Mouse (Mus musculus): ENCODE data around the gene H3f3a.
A peak's percentile ranks its signal among the peaks of the same experiment; 100 is the strongest.

H3f3a gene

DNA sequence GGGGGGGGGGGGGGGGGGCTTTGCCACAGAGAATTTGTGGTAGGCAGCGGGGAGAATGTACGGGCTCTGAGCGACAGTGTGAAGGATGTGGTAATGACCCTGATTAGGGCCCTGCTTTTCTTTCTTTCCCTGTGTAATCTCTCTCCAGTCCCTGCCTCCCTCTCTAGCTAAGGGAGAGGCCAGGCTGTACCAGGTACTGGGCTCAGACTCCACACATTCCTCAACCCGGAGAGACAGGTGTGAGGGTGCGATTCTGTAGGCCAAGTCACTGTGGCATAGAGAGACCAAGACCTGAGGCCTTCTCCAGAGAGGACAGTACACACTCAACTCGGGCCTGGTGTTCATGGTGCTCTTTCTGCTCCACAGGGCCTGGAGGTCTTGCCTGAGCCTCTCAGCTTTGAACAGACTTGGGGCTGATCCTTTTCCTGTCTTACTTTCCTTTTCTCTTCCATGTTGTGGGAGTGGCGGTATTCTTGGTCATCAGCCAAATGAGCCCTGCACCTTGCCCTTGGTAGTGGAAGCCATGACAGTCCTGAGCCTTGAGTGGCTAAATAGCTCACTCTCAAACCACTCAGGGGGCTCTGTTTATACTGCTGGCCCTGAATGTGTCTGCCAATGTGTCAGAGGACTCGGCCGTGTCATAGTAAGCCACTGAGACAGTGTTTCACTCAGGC lies 30.7 kb downstream of the H3f3a start:
- DNase-seq (ENCODE audit: inconsistent ontology term), result no peak

DNA sequence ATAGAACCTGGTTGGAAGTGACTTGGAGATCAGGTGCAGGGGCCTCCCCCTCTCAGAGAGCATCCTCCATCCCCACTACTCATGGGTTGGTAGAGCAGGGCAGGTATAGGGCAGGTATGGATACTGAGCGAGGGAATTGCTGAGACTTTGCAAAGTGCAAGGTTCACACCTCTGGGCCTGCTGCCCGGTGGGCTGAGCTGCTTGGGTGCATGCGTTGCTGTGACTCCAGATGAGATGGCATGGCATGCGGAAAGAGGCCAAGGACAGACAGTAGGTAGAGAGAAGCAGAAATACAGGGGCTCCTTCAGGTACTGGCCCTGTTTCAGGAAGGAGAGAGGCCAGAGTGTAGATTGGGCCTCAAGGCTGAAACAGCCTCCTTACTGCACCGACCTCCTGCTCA lies 32.5 kb downstream of the H3f3a start:
- no peak for DNase-seq (ENCODE audit: inconsistent ontology term)

DNA sequence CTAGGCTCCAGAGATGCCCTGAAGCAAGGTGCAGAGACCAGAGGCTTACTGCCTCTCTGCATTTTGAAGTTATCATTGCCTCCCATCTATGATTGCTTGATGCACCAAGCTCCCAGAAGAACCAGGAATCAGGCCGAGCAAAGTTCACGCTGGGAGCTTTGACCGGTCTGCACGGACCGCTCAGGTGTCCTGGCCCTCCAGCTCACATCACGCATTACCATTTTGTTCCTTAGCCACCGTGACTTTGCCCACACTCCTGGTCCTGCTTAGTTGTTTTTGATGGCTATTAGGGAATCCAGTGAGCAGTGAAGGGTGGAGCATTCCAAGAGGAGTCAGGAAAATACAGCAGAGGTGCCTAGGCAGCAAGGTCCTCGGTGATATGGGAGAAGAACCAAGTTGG lies 33.5 kb downstream of the H3f3a start:
- no peak for DNase-seq (ENCODE audit: inconsistent ontology term)

DNA sequence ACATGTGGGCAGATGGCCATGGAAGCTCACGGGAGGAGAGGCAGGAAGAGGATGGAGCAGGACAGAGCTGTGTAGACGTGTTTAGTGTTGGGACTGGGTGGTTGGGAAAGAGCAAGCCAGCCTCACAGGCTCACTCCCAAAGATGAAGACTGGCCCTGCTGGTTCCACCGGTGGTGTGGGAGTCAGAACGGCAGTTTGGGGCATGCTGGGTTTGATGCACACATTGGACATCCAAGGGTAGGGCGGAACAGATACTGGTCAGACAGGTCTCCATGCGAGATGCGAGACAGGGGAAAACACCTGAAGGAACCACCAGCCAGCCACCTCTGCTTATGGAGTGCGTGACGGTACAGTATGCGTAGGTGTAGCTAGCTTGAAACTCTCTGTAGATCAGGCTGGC lies 34.8 kb downstream of the H3f3a start:
- no peak for DNase-seq (ENCODE audit: inconsistent ontology term)

DNA sequence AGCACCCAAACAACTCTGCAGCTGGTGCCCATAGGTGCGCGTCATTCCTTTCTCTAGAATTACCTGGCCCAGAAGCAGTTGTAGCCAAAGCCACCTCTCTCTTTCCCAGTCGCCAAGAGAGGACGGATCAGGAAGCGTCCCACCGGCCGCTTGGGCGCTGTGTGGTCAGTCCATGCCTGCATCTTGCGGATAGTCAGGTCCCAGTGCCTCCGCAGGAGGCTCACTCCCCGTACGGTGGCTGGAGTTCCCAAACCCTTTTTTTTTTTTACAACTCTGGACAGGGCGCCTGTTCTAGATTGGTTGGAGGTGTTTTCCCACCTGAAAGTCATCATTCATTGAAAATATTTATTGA lies 35.4 kb downstream of the H3f3a start:
- DNase-seq (ENCODE audit: inconsistent ontology term), result no peak

DNA sequence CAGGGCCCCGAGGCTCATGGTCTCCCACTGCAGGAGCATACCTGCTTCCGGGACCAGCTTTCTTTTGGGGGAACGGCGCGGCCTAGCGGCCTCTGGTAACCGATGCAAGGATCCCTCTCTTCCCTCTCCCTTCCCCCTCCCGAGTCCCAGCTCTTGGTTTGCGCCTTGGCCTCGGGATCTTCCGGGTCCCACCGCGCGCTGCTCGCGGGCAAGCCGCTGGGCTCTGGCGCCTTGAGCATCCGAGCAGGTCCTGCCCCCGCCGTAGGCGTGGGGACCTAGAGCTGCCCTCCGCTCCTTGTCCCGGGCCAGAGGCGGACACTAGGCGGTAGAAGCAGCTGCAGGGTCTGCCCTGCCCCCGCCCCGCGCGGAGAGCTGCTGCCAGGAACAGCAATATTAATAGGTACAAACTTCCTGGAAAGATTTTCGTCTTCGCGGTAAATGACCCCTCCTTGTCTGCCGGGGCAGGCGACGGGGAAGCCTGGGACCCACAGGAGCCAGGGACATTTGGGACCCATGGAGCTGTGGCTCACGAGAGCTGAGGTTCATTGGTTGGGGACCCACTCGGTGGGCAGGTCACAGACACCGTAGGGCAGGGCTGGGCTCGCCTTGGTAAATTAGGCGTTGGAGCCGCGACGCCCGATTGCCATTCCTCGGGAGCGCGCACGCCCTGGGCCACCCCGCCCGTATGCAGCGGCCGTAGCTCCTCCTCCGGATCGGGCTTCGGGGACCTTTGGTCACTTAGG lies 35.9 kb downstream of the H3f3a start:
- peak; percentile 91 for DNase-seq (ENCODE audit: inconsistent ontology term)

DNA sequence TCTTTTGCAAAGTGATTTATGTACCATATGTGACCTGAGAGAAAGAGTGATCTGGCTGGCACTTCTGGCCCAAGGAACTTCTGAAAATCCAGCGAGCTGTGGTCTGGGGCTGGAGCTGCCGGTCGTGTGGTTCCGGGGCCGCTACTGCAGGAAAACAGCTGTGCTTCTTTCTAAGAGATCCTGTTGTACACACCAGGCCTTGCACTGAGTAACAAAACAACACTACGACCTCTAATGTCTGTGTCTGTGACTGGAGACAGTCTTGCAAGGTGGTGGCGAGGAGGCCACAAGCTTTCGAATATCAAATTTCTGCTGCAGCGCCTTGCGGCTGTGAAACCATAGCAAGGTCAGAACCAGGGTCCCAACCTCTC lies 36.5 kb downstream of the H3f3a start:
- no peak for DNase-seq (ENCODE audit: inconsistent ontology term)

DNA sequence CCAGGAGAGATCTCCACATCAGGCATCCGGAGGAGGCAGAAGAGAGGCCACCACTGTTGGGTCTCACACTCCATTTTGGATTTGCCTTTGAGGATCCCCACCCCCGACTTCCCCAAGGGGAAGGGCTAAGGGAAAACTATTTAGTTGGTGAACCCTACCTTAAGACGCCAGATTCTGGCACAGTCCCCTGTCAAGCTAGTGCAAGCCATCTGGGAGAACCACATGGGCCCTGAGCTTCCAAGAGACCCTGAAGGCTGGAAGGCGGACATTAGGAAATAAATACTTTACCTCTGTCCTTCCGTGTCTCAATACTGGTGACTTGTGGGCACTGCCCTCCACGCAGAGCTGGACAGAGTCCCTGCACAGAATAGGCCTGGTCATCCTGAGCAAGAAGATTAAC lies 37.2 kb downstream of the H3f3a start:
- DNase-seq (ENCODE audit: inconsistent ontology term), result no peak

DNA sequence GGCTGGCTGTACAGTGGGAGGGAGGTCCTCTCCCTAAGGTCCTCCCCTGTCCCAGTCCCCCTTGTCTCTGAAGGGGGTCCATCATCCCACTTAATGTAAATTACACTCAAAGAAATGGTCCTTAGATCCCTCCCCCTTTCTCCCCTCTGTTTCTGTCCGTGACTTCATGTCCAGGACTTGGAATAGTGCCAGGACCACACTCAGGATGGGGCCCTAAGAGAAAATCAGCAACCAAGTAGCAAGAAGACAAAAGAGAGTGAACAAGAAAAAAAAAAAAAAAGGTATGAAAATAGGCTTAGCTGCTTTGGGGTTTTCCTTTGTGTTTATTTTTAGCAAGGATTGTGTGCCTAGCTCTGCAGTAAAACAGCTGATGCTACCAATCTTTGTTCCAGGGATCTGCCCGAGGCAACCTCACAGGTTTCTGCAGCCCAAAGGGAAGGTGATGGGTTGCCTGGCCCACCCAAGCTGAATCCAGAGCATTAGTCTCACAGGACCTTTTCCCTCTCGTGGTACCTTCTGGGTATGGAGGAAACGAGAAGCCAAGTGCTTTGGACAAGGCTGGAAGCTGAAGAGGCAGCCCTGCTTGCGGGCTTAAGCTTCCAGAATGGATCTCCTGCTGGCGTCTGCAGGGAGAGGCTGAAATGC lies 37.8 kb downstream of the H3f3a start:
- no peak for DNase-seq (ENCODE audit: inconsistent ontology term)

DNA sequence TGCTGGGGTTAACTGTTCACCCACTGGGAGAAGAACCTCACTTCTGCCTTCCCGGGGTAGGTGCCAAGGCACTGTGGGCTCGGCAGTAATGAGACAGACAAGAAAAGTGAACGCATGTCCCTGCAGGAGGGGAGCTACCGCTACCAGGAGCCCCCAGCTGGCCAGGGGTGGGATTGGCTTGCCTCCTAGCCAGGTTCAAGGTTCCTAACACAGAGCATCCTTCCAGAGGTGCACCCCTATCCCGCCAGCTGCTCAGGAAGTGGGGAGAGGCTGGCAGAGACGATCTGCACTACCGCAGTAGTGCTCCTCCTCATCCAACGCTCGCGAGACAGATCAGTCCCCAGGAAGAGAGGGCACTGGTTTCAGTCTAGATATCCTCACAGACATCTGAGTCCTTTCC lies 38.4 kb downstream of the H3f3a start:
- DNase-seq (ENCODE audit: inconsistent ontology term), result no peak

DNA sequence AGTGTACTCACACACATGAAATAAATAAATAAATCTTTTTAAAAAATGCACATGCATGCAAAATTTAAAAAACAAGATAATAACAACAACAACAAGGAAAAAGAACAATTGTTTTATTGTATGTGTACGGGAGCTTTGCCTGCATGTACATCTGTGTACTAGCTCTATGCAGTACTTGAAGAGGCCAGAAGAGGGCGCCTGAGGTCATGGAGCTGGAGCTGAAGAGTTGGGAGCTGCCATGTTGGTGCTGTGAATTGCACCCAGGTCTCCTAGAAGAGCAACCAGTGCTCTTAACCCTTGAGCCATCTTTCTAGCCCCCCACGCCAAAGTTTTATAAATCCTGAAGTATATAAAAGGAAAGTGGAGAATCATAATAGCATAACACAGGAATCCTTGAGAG lies 39.1 kb downstream of the H3f3a start:
- DNase-seq (ENCODE audit: inconsistent ontology term), result no peak

DNA sequence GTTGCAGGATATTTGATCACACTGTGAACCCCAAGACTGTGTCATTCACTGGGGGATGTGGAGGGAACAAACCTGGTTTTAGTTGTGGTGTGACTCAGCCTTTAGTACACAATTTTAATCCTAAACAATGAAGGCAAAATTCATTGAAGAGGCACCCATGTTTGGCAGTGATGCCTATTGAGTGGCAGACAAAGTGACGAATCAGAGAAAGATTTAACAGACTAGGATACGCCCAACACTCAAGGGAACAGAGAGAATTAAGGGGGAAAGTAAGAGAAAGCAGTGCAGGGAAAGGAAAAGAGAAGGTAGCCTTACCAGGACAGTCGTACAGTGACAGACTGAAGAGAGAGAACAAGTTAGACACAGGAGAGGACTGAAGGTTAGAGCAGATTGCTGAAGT lies 41.5 kb downstream of the H3f3a start:
- peak; percentile 27 for DNase-seq (ENCODE audit: inconsistent ontology term)

DNA sequence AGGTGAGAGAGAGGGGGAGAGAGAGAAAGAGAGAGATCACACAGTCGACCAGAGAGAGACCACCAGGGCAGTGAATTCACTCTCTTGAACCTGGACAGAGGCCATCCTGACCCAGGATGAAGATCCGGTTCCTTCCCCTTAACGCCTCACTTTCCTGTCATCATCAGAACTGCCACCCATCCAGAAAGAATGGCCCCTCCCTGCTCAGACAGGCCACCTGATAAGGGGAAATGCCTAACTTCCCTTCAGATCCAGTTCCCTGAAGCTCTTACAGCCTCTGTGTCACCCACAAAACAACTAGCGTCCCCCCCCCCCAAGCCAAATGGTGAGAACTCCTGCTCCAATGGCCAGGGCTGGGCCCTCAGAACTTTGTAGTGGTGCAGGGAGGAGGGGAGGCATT lies 42.0 kb downstream of the H3f3a start:
- DNase-seq (ENCODE audit: inconsistent ontology term), result no peak

DNA sequence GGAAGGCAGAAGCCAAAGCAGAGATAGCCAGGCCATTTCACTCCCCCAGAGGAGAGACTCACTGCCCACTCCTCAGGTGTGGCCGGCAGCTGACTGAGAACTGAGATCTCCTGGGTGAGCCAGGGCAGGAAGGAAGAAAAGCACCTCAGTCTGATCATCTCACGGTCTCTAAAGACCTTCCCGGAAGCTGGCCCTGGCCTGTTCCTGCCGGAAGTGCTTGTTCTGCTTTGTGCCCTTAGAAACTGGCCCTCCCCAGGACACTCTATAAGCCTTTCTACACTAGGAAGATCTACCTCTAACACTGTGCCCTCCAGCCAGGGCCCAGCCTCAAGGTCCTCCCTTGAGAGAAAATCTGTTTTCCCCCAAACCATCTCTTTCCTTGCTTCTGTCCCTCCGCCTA lies 42.4 kb downstream of the H3f3a start:
- no peak for DNase-seq (ENCODE audit: inconsistent ontology term)

DNA sequence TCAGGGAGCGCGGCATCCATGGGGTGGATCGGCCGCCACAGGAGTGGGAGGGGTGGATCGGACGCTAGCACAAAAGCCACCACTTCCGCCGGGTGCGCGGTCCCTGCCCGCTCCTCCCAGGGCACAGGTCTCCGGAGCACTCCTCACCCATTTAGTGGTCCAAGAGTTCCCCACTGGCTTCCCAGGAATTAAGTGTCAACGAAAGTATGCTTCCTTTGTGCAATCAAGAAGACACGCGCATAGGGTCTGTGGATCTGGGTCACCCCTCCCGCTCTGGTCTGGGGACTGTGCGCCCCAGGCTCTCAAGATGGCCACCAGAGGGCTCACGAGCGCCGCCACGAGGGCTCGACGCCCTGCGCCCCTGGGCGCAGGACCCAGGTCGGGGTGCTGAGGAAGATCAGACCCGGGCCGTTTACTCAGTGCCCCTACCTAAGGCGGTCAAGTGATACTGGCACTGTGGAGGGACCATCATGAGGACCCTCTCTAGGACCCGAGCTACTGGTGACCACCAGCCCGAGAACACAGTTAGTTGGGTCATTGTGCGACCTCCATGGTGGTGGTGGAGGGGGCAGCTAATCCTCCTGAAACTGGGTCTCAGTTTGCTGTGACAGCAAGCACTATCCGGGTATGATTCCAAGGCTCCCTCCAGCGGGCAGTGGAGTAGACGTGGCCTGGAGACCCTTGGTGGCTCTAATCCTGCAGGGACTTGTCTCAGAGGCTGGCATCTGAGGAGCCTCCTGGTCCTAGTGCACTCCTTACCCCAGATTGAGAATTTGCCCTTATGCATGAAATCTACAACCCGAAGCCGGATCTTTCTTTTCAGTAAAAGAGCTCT lies 45.2 kb downstream of the H3f3a start:
- DNase-seq (ENCODE audit: inconsistent ontology term), result peak; percentile 87

DNA sequence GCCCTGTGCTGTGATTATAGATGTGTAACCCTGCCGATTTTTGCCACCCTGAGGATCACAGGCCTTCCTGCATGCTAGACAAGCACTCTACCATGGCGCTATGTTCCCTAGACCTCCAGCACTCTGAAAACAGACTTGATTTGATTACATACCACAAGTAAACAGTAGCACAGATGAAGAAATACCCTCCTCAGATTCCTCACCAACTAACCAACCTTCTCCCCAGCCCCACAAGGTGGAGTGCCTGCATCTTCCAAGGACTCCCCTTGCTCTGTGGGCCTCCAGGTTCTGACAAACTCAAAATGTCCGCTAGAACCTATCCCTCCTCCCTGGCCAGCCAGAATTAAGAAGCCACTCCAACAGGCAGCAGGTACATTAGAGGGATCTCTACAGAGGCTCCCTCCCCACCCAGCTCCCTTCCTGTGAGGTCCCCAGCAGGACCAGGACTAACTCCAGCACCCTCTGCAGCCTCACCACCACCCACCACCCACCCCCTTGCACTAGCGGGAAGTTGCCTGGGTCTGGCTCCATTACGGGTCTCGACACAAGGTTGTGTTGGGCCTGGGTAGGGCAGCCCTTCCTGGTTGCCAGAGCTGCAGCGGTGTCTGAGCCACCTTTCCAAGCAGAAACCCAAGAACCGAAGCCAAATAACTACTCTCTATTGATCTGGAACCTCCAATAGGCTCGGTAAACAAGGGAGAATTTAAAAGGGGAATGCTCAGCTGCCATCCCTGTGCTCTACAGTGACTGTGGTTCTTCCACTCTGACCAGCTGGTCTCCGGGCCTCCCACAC lies 46.0 kb downstream of the H3f3a start:
- no peak for DNase-seq (ENCODE audit: inconsistent ontology term)

DNA sequence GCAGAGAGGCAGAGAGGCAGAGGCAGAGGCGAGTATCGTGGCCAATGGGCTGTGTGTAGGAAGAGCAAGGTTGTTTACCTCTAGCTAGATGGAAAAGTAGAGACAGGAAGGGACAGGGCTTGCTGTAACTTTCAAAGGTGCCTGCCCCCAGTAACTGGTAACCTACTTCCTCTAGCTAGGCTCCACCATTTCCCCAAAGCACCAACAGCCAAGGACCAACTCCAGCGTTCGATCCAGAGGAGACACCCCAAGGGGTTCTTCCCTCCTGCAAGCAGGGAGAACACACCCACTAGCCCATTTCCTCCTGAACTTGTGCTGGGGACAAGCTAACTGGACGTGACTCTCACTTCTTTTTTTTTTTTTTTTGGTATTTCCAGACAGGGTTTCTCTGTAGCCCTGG lies 47.2 kb downstream of the H3f3a start:
- DNase-seq (ENCODE audit: inconsistent ontology term), result no peak

DNA sequence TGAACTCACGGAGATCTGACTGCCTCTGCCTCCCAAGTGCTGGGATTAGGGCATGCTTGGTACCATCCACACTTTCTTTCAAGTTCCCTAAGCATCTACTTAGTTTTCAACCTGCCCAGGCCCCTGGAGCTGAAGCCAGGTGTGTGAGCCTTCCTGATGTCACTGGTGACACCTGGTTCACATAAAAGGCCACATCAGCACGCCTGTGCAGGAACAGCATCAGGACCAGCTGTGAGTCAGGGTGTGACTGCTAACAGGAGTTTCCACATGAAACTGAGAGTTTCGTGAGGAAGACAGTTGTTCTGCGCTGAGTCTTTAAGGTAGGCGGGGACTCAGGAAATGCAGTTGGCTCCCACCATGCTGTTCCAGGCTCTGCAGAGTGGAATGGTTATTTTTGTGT lies 48.4 kb downstream of the H3f3a start:
- DNase-seq (ENCODE audit: inconsistent ontology term), result no peak

DNA sequence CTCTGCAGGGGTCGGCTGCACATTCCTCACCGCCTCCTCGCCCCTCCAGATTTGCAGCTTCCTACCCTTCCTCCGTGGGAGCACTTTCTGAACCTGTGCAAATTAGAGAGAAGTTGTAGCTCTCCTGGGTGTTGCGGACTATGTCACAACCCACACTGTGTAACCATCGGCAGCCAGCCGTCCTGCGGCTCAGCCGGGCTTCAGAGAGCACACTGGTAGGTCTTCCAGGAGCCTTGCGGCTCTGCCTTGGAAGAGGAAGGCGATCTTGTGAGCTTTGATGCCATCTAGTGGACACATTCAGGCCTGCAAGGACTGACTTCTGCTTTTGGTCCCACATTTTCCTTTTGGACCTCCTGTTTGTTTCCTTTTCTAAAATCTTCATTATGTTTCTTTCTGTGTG lies 49.9 kb downstream of the H3f3a start:
- DNase-seq (ENCODE audit: inconsistent ontology term), result peak; percentile 62

DNA sequence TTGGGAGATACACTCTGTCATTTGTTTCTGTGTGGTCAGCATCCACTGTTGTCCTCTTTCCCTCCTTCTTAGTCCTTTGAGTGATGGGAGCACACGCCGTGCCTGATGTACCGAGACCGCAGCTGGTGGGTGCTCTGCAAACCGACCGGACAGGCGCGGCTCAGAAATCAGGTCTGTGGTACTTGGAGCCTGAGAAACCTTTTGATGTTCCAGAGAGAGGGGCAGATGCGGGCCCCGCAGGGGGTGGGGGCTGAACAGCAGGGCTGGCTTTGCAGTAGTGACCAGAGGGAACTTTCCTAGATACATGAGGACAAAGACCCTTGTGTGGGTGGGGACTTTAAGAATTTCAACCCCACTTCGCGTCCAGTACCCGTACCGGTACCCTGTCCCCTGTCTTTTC lies 50.4 kb downstream of the H3f3a start:
- DNase-seq (ENCODE audit: inconsistent ontology term), result peak; percentile 24

DNA sequence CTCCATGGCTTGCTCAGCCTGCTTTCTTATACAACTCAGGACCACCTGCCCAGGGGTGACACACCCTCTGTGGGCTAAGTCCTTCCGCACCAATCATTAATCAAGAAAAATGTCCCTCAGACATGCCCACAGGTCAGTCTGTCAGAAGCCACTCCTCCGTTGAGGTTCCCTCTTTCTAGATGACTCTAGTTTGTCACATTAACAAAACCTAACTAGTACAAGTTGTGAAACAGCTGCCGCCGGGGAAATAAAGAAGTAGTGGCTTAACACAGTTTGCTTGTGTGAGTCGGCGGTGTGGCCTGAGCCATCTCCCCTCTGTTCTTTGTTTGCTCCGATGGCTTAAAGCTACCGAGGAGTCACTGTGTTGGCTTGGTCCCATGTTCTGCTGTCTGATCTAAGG lies 51.1 kb downstream of the H3f3a start:
- no peak for DNase-seq (ENCODE audit: inconsistent ontology term)

DNA sequence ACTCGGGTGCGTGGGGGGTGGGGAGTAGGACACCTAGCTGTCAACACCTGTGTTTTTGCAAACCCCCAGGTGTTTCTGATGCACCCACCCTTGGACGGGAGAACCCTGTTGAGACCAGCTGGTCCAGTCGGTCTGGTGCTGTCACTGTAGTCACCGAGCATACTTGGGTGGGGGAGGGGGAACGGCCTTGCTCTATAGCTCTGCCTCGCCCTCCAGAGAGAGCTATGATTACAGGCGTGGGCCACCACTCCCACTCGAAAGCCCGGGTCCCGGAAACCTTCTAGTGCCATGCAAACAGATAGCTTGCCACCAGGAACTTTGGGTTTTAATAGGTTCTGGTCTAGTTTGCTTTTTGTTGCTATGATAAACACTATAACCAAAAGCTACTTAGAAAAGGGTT lies 51.6 kb downstream of the H3f3a start:
- DNase-seq (ENCODE audit: inconsistent ontology term), result no peak
